Mouse (Mus musculus) cerebellum, adult 11-12 months (tissue): ENCODE data around the gene Galp.
"Not testable (repeated sequence)": the region's sequence is repeated elsewhere in the genome, so short reads cannot be mapped to it uniquely, and the experiment has no call there.

Experiments used
- DNase-seq: peaks from one replicate; pipeline ENCODE4 v3.0.0; 2022

Galp gene

GRCm38 (mm10) chr7:6196790-6197189 lies at the start of gene Galp:
Gene Galp (plus strand): TSS chr7:6197090.
- no peak for DNase-seq

GRCm38 (mm10) chr7:6147688-6148087 lies 49.2 kb upstream of the Galp start:
- no peak for DNase-seq

DNA sequence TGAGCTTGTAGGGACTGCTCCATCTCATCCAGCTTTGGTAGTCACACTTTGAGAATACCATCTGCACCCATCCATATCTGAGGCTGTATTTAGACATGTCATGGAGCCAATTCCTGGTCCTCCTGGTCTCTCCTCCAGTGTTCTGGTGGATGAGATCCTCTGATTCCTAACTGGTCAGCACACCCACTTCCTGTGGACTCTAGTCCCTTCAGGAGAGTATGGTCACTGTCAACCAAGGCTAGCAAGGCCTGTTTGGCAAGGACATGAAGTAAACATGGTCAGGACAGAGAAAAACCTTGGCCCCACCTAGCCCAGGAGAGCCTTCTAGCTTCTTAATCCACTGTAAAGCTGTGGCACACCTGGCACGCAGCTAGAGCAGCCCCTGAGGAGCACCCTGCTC lies 45.6 kb upstream of the Galp start:
- DNase-seq: peak; percentile 24

DNA sequence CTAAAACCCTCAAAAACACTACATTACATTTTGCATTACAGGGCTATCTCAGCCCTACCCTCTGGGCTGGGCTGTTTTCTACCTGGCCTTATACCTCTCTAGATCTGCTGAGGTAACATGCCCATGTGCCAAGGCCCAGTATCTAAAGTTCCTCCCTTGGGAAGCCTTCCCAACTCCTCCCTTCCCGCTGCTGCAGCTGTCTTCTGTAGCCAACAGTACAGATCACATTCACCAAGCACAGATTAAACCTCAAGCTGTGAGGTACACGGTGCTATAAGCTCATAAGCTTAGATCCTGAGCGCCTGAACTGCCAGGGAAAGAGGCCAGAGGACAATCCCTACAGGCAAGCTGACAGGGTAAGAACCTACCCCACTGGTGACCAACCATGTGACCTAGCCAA lies 44.9 kb upstream of the Galp start:
- peak; percentile 30 for DNase-seq

DNA sequence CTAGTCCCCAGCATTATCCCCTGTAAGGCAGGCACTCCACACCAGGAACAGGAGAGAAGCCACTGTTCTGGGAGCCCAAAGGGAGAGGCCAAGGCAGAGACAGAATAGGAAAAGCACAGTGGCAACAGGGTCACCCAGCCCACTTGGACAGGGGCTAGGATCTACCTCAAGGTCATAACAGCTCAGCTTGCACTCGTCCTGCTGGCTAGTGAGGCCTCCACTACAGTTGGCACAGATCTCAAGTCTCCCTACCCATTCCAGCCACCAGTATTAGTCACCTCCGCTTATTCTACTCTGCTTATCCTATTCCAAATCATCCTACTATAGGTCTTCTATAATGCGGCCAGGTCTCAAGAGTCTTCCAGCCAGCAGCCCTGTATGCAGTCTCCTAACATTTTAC lies 43.8 kb upstream of the Galp start:
- DNase-seq: no peak

- DNase-seq: no peak
These were observed 42.7 kb upstream of the Galp start for GRCm38 (mm10) chr7:6154164-6154563.

DNA sequence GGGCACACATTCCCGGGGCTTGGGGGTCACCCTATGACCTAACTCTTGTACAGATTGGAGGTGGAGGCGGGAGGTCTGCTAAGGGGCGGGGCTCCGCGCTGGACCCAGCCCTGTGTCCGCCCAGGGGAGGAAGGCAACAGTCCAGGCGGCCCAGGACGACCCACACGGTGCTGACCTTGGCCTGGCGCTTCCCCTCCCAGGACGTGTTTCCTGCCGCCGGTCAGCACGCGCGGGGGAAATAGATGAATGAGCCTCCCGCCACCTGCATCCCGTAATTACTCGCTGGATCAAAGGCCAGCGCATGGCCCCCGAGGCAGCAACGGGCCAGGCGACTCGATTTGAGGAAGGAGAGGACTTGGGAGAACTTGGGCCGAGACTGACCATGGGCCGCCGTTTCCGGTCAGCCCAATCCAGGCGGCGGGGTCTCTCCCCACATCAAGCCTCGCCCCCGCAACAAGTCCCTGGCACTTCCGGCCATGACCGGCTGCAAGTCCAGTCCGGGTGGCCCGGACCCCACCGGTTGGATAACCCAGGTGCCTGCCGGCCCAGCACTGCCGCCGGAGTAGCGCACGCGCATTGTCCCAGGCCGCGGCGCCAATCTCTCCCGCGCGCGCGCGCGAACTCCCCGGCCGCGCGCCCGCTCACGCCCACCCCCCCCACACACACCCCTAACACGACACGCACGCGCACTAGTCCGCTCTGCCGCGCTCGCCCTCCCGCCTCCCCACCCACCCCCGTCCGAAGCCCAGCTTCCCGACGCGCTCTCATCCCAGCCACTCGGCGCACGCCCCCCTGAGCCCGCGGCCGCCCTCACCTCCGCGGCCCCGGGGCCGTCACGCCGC lies 41.6 kb upstream of the Galp start:
- peak; percentile 88 for DNase-seq

- peak; percentile 98 for DNase-seq
These were observed 40.9 kb upstream of the Galp start, which contains the start of gene Zfp787 for GRCm38 (mm10) chr7:6155901-6156411. Gene Zfp787 (minus strand): TSS chr7:6155997.

DNA sequence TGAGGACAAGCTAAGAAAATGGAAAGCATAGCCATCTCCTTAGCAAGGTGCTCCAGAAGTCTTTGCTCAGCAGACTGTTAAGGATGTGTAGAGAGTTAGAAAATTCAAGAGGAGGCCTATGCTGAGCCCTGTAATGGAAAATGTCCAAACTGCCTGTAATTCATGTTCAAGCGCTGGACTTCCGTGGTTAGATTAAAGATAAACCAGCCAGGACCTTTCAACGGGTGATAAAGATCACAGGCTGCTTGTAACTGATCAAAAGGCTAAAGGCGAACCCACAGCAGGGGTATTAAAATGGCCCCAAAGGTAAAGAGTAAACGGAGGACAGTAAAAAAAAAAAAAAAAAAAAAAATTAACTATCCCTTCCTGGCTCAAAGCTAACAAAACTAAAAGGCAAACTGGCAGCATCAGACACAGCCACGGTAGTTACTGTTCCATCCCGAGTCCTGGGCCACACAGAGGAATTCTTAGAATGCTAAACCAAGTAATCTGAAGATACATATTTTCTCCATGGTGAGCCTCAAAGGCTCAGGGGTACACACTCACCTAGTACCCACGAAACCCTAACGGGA lies 39.9 kb upstream of the Galp start:
- no peak for DNase-seq

DNA sequence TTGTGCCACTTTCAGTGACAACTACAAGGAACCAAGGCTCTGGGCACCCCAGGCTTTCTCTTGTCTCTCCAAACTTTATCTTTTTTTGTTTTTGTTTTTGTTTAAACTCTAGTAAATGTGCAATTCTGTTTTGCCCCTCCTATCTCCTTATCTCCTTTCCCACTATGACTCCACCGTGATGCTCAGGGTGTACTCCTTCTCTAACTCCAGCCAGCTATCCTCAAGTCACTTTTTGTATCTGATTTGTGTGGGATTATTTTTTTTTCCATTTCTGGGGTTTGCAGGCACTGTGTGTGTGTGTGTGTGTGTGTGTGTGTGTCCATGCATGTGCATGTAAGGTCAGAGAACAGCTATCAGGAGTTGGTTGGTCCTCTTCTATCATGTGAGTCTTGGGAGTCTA lies 39.4 kb upstream of the Galp start:
- DNase-seq: no peak

- DNase-seq: no peak
These were observed 37.3 kb upstream of the Galp start for GRCm38 (mm10) chr7:6159604-6160003.

- DNase-seq: no peak
These were observed 35.3 kb upstream of the Galp start for GRCm38 (mm10) chr7:6161541-6161940.

GRCm38 (mm10) chr7:6162172-6162571 lies 34.7 kb upstream of the Galp start:
- DNase-seq: no peak

- no peak for DNase-seq
These were observed 32.2 kb upstream of the Galp start for GRCm38 (mm10) chr7:6164671-6165070.

GRCm38 (mm10) chr7:6169403-6169802 lies 27.5 kb upstream of the Galp start:
- no peak for DNase-seq

- no peak for DNase-seq
These were observed 26.5 kb upstream of the Galp start for GRCm38 (mm10) chr7:6170391-6170790.

DNA sequence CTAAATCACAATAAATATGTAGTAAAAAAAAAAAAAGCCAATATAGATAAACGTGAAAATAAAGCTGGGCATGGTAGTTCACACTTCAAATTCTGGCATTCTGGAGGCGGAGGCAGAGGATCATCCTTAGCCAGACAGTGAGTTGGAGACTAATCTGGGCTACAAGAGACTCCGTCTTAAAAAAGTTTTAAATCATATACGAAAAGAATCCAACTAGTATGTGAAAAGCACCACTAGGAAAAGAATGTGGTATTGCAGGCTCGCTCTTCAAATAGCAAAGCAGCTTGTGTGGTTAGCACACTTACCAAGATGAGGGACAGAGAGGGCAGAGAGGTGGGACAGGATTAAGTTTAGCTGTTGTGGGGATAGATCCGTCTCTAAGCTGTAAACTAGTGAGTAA lies 26.0 kb upstream of the Galp start:
- DNase-seq: no peak

GRCm38 (mm10) chr7:6171444-6172005 lies 25.4 kb upstream of the Galp start:
- peak; percentile 80 for DNase-seq

- peak; percentile 98 for DNase-seq
These were observed 24.8 kb upstream of the Galp start, which contains the start of gene Zfp444 for GRCm38 (mm10) chr7:6172006-6172649. Gene Zfp444 (plus strand): TSS chr7:6172226.

DNA sequence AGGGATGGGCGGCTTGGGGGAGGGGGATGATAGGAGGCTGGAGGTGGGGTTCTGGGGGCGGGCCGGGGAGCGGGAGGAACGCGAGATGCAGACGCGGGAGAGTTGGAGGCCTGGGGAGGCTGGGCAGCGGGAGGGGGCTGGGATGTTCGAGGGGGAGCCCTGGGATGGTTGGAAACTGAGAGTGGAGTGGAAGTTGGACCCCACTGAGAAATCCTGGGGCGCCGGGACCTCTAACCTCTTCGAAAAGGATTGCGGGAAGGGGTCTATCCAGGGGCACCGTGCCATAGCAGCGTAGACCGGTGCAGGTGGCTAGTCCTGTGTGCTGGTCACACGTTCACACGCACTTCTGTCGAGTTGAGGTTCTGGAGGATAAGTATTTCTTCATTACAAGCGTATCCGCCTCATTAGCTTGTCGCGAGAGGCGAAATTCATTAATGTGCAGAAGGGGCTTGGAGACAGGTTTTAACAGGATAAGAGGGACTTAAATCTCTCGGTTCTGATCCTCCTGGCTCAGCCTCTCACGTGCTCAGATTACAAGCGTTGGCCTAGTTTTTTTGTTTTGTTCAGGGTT lies 24.1 kb upstream of the Galp start:
- DNase-seq: peak; percentile 85

DNA sequence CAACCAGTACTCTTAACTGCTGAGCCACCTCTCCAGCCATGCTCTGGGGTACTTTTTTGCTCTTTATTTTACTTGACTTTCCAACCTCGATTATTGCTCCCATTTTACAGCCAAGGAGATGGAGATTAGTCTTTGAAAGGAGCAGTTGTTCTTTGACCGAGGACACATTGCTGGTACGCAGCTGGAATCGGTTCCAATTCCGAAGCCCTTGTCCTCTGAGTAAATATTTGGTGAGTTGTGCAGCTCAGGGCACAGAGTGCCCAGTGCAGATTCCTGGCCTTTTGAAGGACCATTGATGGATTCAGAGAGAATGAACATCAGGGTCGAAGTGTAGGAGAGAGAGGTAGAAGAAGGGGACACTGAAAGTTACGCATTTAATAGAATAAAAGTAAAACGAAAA lies 23.0 kb upstream of the Galp start:
- no peak for DNase-seq

DNA sequence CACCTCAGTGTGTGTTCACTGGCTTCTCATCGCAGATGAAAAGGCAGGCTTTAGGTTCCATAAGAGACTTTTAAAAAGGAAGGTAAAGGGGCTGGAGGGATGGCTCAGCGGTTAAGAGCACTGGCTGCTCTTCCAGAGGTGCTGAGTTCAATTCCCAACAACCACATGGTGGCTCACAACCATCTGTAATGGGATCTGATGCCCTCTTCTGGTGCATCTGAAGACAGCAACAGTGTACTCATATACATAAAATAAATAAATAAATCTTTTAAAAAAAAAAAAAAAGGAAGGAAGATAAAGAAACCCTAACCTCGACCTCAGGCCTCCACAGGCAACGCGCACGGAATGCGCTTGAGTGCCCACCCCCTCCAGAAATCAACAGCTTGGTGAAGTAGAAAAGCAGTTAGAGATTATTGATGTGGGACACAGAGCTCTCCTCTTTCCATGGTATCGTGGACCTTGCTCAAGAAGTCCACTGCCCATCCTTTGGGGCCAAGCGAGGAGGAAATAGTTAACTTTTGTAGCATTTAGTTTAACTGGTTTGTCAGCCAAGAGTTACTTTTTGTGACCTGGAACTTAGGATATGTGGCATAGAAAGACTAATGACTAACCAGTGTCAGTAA lies 22.4 kb upstream of the Galp start:
- DNase-seq: not testable (repeated sequence)

DNA sequence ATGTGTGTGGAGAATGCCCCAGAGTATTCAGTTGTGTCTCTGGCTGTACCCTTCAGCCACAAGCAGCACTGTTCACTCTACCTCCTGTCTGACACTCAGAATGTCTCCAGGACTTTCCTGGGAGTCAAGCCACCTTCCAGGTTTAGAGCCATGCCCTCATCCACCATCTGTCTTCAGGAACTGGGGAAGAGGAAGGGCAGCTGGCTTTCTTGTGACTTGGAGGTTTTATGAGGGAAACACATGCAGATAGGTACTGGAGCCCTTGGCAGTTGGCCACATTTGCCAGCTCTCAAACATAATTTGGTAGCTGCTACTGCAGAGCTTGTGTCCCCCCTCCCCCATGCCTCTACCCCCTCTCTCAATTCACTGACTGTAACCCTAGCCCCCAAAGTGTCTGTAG lies 17.9 kb upstream of the Galp start:
- peak; percentile 86 for DNase-seq
